12 mouse cellular contexts compared by ENCODE assay signal in genomic region chr5:121144441-121145238, GRCm38 (mm10). TPM values are rescaled to one million over a fixed set of nuclear protein-coding genes. Genes with fewer than 3 reads are reported as not detected.
DNase-seq lines count a peak whose midpoint lies in the region; ATAC-seq and TF ChIP-seq lines count a peak whose summit lies in the region.
"Had no signal": no experiment of that assay in that cellular context is flagged by ENCODE, and none has a peak within 500 bp of the region (broad histone marks: within the 10 kb centered on the region; RNA-seq: fewer than 3 reads in every experiment).

No protein-coding gene starts in this region.

- DNase-seq in forebrain, postnatal 0 days = no peak
- no peak for DNase-seq in forebrain, embryonic 14.5 days (ENCODE audit: low spot score)
- DNase-seq in kidney, adult 9 months = peak; percentile 46
- peak; percentile 93 for DNase-seq in brain, adult 2 months (ENCODE audit: low read depth, low spot score)
- DNase-seq in cerebellum, adult 9-10 months = peak; percentile 93
- DNase-seq in retina, embryonic 14.5 days (ENCODE audit: low spot score) = no peak
- DNase-seq: embryo, embryonic 11 days; lung, postnatal 36 days; thymus, adult 2 months had no signal

- H3K4me2 ChIP-seq in forebrain, postnatal 0 days (ENCODE audit: low read depth) = no peak overlapping the region
- H3K4me2 ChIP-seq in forebrain, embryonic 14.5 days (ENCODE audit: low read length) = no peak overlapping the region
- no peak overlapping the region for H3K4me2 ChIP-seq in kidney, embryonic 16.5 days (replicated peaks; ENCODE audit: low read depth, low read length)

- H3K4me1 ChIP-seq in forebrain, postnatal 0 days (ENCODE audit: insufficient read depth) = peaks cover 19% of the 10 kb centered on the region
- H3K4me1 ChIP-seq in forebrain, embryonic 14.5 days (ENCODE audit: control insufficient read depth, insufficient read depth, low read length) = peaks cover 11% of the 10 kb centered on the region
- H3K4me1 ChIP-seq in kidney, embryonic 16.5 days (ENCODE audit: insufficient read depth, low read length) = peaks cover 14% of the 10 kb centered on the region
- H3K4me1 ChIP-seq: limb, embryonic 10.5 days had no signal

- H3K9me3 ChIP-seq in forebrain, postnatal 0 days (ENCODE audit: low read length) = no peaks in the 10 kb centered on the region
- H3K9me3 ChIP-seq in forebrain, embryonic 14.5 days (replicated peaks; ENCODE audit: control insufficient read depth, low read length) = no peaks in the 10 kb centered on the region
- H3K9me3 ChIP-seq in kidney, embryonic 16.5 days (ENCODE audit: low read length) = no peaks in the 10 kb centered on the region
- H3K9me3 ChIP-seq: limb, embryonic 10.5 days had no signal

- ATAC-seq in forebrain, postnatal 0 days = no peak
- ATAC-seq in forebrain, embryonic 14.5 days = no peak
- no peak for ATAC-seq in kidney, embryonic 16.5 days (ENCODE audit: low FRiP score, low TSS enrichment)

- H3K27me3 ChIP-seq in forebrain, postnatal 0 days (ENCODE audit: insufficient read depth, low read length) = no peaks in the 10 kb centered on the region
- no peaks in the 10 kb centered on the region for H3K27me3 ChIP-seq in forebrain, embryonic 14.5 days (replicated peaks; ENCODE audit: control insufficient read depth, insufficient read depth, low read length)
- no peaks in the 10 kb centered on the region for H3K27me3 ChIP-seq in kidney, embryonic 16.5 days (ENCODE audit: insufficient read depth, low read length)

- H3K27ac ChIP-seq in forebrain, postnatal 0 days (ENCODE audit: low read depth, low read length) = peak overlapping the region; percentile 70
- no peak overlapping the region for H3K27ac ChIP-seq in forebrain, embryonic 14.5 days (ENCODE audit: low read depth, low read length)
- H3K27ac ChIP-seq in kidney, embryonic 16.5 days (ENCODE audit: low read length) = no peak overlapping the region
- H3K27ac ChIP-seq: limb, embryonic 10.5 days; liver, embryonic 14.5 days had no signal

- H3K4me3 ChIP-seq in forebrain, postnatal 0 days (ENCODE audit: low read depth, low read length) = no peak overlapping the region
- no peak overlapping the region for H3K4me3 ChIP-seq in forebrain, embryonic 14.5 days (ENCODE audit: low read depth, low read length)
- H3K4me3 ChIP-seq in kidney, embryonic 16.5 days (ENCODE audit: low read length) = no peak overlapping the region
- H3K4me3 ChIP-seq: limb, embryonic 10.5 days had no signal

- no peak overlapping the region for H3K9ac ChIP-seq in forebrain, postnatal 0 days
- no peak overlapping the region for H3K9ac ChIP-seq in forebrain, embryonic 14.5 days (ENCODE audit: low read length)
- H3K9ac ChIP-seq in kidney, embryonic 16.5 days (replicated peaks; ENCODE audit: low read length) = no peak overlapping the region
- H3K9ac ChIP-seq: liver, embryonic 14.5 days had no signal

- 71% methylated on average over 13 of the region's 13 CpGs for WGBS in forebrain, postnatal 0 days
- 89% methylated on average over 13 of the region's 13 CpGs for WGBS in forebrain, embryonic 14.5 days
- WGBS in kidney, embryonic 16.5 days = 66% methylated on average over 13 of the region's 13 CpGs

- H3K36me3 ChIP-seq in forebrain, postnatal 0 days (ENCODE audit: insufficient read depth) = peaks cover 48% of the 10 kb centered on the region
- H3K36me3 ChIP-seq in forebrain, embryonic 14.5 days (ENCODE audit: control insufficient read depth, insufficient read depth, low read length) = peaks cover 62% of the 10 kb centered on the region
- peaks cover 57% of the 10 kb centered on the region for H3K36me3 ChIP-seq in kidney, embryonic 16.5 days (ENCODE audit: insufficient read depth, low read length)

- no peak for TF ChIP-seq CTCF in forebrain, postnatal 0 days (IDR thresholded peaks at IDR 0.05; ENCODE audit: low read depth)

RNA-seq across cellular contexts. Expression of gene Ptpn11, which starts 46.6 kb away (rescaled TPM):
- 49.1 and 60.9 TPM in 2 replicates for total RNA-seq in forebrain, postnatal 0 days (2014; rRNA removed)
- 21.4 and 25.5 TPM in 2 replicates for polyA plus RNA-seq in forebrain, postnatal 0 days (2015; fragmentation: Nextera tagmentation; extraction: Ambion mirVana)
- 32.1 and 33.8 TPM in 2 replicates for polyA plus RNA-seq in forebrain, embryonic 14.5 days (2014; fragmentation: Nextera tagmentation; extraction: Ambion mirVana)
- polyA plus RNA-seq in kidney, embryonic 16.5 days (2015; fragmentation: Nextera tagmentation; extraction: Ambion mirVana) = 17.0 and 19.1 TPM in 2 replicates

RNA-seq across cellular contexts. Expression of gene Rpl6, which starts 59.6 kb away (rescaled TPM):
- 672 and 863 TPM in 2 replicates for total RNA-seq in forebrain, postnatal 0 days (2014; rRNA removed)
- polyA plus RNA-seq in forebrain, postnatal 0 days (2015; fragmentation: Nextera tagmentation; extraction: Ambion mirVana) = 359 and 435 TPM in 2 replicates
- 455 and 505 TPM in 2 replicates for polyA plus RNA-seq in forebrain, embryonic 14.5 days (2014; fragmentation: Nextera tagmentation; extraction: Ambion mirVana)
- 575 and 586 TPM in 2 replicates for polyA plus RNA-seq in kidney, embryonic 16.5 days (2015; fragmentation: Nextera tagmentation; extraction: Ambion mirVana)

Comparison
In these comparisons a context has a peak if more than half of its experiments do, and no peak if none do; other contexts are left out.
1. DNase-seq: peak in kidney, adult 9 months (single experiment), brain, adult 2 months (single experiment) and cerebellum, adult 9-10 months (single experiment); none in forebrain, postnatal 0 days (single experiment), forebrain, embryonic 14.5 days (single experiment) and retina, embryonic 14.5 days (single experiment).